Mouse (Mus musculus): ENCODE measurements around the gene Dner. TPM values are rescaled to one million over a fixed set of nuclear protein-coding genes. Genes with fewer than 3 reads are reported as not detected.

The Dner gene
- polyA plus RNA-seq, 1 experiment from 2014 or later = not detected

GRCm38 (mm10) chr1:84508510-84508909, 187.5 kb downstream of the Dner start:
- Histone ChIP-seq H3K4me2 (ENCODE audit: low read depth, low read length) (no peak overlapping the region), H3K36me3 (replicated peaks; ENCODE audit: insufficient read depth, low read length) (no peaks in the 10 kb centered on the region), H3K27me3 (ENCODE audit: insufficient read depth, low read length) (no peaks in the 10 kb centered on the region), H3K9ac (replicated peaks) (no peak overlapping the region), H3K9me3 (ENCODE audit: low read length) (peaks cover 3% of the 10 kb centered on the region; the same call in 1 of the 2 replicates), H3K27ac (ENCODE audit: low read depth) (no peak overlapping the region), H3K4me3 (ENCODE audit: low read depth, low read length) (no peak overlapping the region), H3K4me1 (ENCODE audit: insufficient read depth) (no peaks in the 10 kb centered on the region)
- WGBS (ENCODE audit: insufficient replicate concordance) = 53% methylated on average over 1 of the region's 1 CpGs
- ATAC-seq = no peak
- no peak for TF ChIP-seq EP300 (IDR thresholded peaks at IDR 0.05; ENCODE audit: low read depth)
- TF ChIP-seq CTCF (IDR thresholded peaks at IDR 0.05; ENCODE audit: low read depth) = no peak
- no peak for DNase-seq

GRCm38 (mm10) chr1:84507568-84507967, 188.5 kb downstream of the Dner start:
- Histone ChIP-seq H3K9ac (replicated peaks) (no peak overlapping the region), H3K4me1 (ENCODE audit: insufficient read depth) (no peaks in the 10 kb centered on the region), H3K4me3 (ENCODE audit: low read depth, low read length) (no peak overlapping the region), H3K27ac (ENCODE audit: low read depth) (no peak overlapping the region), H3K36me3 (replicated peaks; ENCODE audit: insufficient read depth, low read length) (no peaks in the 10 kb centered on the region), H3K9me3 (ENCODE audit: low read length) (peaks cover 3% of the 10 kb centered on the region; the same call in 1 of the 2 replicates), H3K27me3 (ENCODE audit: insufficient read depth, low read length) (no peaks in the 10 kb centered on the region), H3K4me2 (ENCODE audit: low read depth, low read length) (no peak overlapping the region)
- ATAC-seq (no peak), DNase-seq (no peak)
- TF ChIP-seq CTCF (IDR thresholded peaks at IDR 0.05; ENCODE audit: low read depth) = no peak

- no peaks in the 10 kb centered on the region for H3K4me1 ChIP-seq (ENCODE audit: insufficient read depth)
- no peak overlapping the region for H3K4me3 ChIP-seq (ENCODE audit: low read depth, low read length)
- TF ChIP-seq CTCF (IDR thresholded peaks at IDR 0.05; ENCODE audit: low read depth) = no peak
- ATAC-seq (no peak), DNase-seq (no peak)
- peaks cover 3% of the 10 kb centered on the region; the same call in 1 of the 2 replicates for H3K9me3 ChIP-seq (ENCODE audit: low read length)
- H3K27ac ChIP-seq (ENCODE audit: low read depth) = no peak overlapping the region
- no peak overlapping the region for H3K4me2 ChIP-seq (ENCODE audit: low read depth, low read length)
- H3K27me3 ChIP-seq (ENCODE audit: insufficient read depth, low read length) = no peaks in the 10 kb centered on the region
- 55% methylated on average over 6 of the region's 6 CpGs for WGBS (ENCODE audit: insufficient replicate concordance)
- no peaks in the 10 kb centered on the region for H3K36me3 ChIP-seq (replicated peaks; ENCODE audit: insufficient read depth, low read length)
- no peak overlapping the region for H3K9ac ChIP-seq (replicated peaks)
Observed at GRCm38 (mm10) chr1:84506984-84507546, 189.0 kb downstream of the Dner start.

- H3K4me3 ChIP-seq (ENCODE audit: low read depth, low read length) = no peak overlapping the region
- no peak overlapping the region for H3K27ac ChIP-seq (ENCODE audit: low read depth)
- no peak for DNase-seq
- 87% methylated on average over 3 of the region's 3 CpGs for WGBS (ENCODE audit: insufficient replicate concordance)
- TF ChIP-seq EP300 (IDR thresholded peaks at IDR 0.05; ENCODE audit: low read depth) (no peak), CTCF (IDR thresholded peaks at IDR 0.05; ENCODE audit: low read depth) (no peak)
- ATAC-seq = no peak
- no peak overlapping the region for H3K9ac ChIP-seq (replicated peaks)
- no peaks in the 10 kb centered on the region for H3K4me1 ChIP-seq (ENCODE audit: insufficient read depth)
- no peak overlapping the region for H3K4me2 ChIP-seq (ENCODE audit: low read depth, low read length)
- H3K27me3 ChIP-seq (ENCODE audit: insufficient read depth, low read length) = no peaks in the 10 kb centered on the region
- no peaks in the 10 kb centered on the region for H3K36me3 ChIP-seq (replicated peaks; ENCODE audit: insufficient read depth, low read length)
- H3K9me3 ChIP-seq (ENCODE audit: low read length) = no peaks in the 10 kb centered on the region
Observed at GRCm38 (mm10) chr1:84500673-84501072, 195.3 kb downstream of the Dner start.

- 72% methylated on average over 6 of the region's 6 CpGs for WGBS (ENCODE audit: insufficient replicate concordance)
- TF ChIP-seq EP300 (IDR thresholded peaks at IDR 0.05; ENCODE audit: low read depth) = no peak
- no peak for TF ChIP-seq CTCF (IDR thresholded peaks at IDR 0.05; ENCODE audit: low read depth)
- H3K27me3 ChIP-seq (ENCODE audit: insufficient read depth, low read length) = no peaks in the 10 kb centered on the region
Observed at GRCm38 (mm10) chr1:84491732-84492131, 204.3 kb downstream of the Dner start.

GRCm38 (mm10) chr1:84488546-84488945, 207.5 kb downstream of the Dner start:
- Histone ChIP-seq H3K9me3 (ENCODE audit: low read length) (no peaks in the 10 kb centered on the region), H3K4me2 (ENCODE audit: low read depth, low read length) (no peak overlapping the region), H3K27ac (ENCODE audit: low read depth) (no peak overlapping the region), H3K4me3 (ENCODE audit: low read depth, low read length) (no peak overlapping the region), H3K4me1 (ENCODE audit: insufficient read depth) (no peaks in the 10 kb centered on the region), H3K9ac (replicated peaks) (no peak overlapping the region), H3K27me3 (ENCODE audit: insufficient read depth, low read length) (no peaks in the 10 kb centered on the region), H3K36me3 (replicated peaks; ENCODE audit: insufficient read depth, low read length) (no peaks in the 10 kb centered on the region)
- ATAC-seq = no peak
- no peak for DNase-seq
- TF ChIP-seq EP300 (IDR thresholded peaks at IDR 0.05; ENCODE audit: low read depth) = no peak
- no peak for TF ChIP-seq CTCF (IDR thresholded peaks at IDR 0.05; ENCODE audit: low read depth)
- 85% methylated on average over 1 of the region's 1 CpGs for WGBS (ENCODE audit: insufficient replicate concordance)

More at GRCm38 (mm10) chr1:84491732-84492131, 204.3 kb downstream of the Dner start:
- no peak overlapping the region for H3K27ac ChIP-seq (ENCODE audit: low read depth)
- H3K4me2 ChIP-seq (ENCODE audit: low read depth, low read length) = no peak overlapping the region
- DNase-seq (no peak), ATAC-seq (no peak)
- no peaks in the 10 kb centered on the region for H3K9me3 ChIP-seq (ENCODE audit: low read length)
- no peak overlapping the region for H3K4me3 ChIP-seq (ENCODE audit: low read depth, low read length)
- no peaks in the 10 kb centered on the region for H3K4me1 ChIP-seq (ENCODE audit: insufficient read depth)
- H3K9ac ChIP-seq (replicated peaks) = no peak overlapping the region
- H3K36me3 ChIP-seq (replicated peaks; ENCODE audit: insufficient read depth, low read length) = no peaks in the 10 kb centered on the region

- no peaks in the 10 kb centered on the region for H3K9me3 ChIP-seq (ENCODE audit: low read length)
- H3K27ac ChIP-seq (ENCODE audit: low read depth) = no peak overlapping the region
- ATAC-seq = no peak
- H3K27me3 ChIP-seq (ENCODE audit: insufficient read depth, low read length) = no peaks in the 10 kb centered on the region
- no peak for DNase-seq
- no peak overlapping the region for H3K4me2 ChIP-seq (ENCODE audit: low read depth, low read length)
- no peak overlapping the region for H3K4me3 ChIP-seq (ENCODE audit: low read depth, low read length)
- no peak for TF ChIP-seq EP300 (IDR thresholded peaks at IDR 0.05; ENCODE audit: low read depth)
- no peak for TF ChIP-seq CTCF (IDR thresholded peaks at IDR 0.05; ENCODE audit: low read depth)
- H3K36me3 ChIP-seq (replicated peaks; ENCODE audit: insufficient read depth, low read length) = no peaks in the 10 kb centered on the region
- no peaks in the 10 kb centered on the region for H3K4me1 ChIP-seq (ENCODE audit: insufficient read depth)
- H3K9ac ChIP-seq (replicated peaks) = no peak overlapping the region
Observed at GRCm38 (mm10) chr1:84485066-84485465, 211.0 kb downstream of the Dner start.
